Mouse (Mus musculus) cerebellum, adult 11-12 months (tissue): ENCODE results near the gene Lingo1.

Experiments used
- DNase-seq: peaks from one replicate; pipeline ENCODE4 v3.0.0; 2022

Gene Lingo1

DNA sequence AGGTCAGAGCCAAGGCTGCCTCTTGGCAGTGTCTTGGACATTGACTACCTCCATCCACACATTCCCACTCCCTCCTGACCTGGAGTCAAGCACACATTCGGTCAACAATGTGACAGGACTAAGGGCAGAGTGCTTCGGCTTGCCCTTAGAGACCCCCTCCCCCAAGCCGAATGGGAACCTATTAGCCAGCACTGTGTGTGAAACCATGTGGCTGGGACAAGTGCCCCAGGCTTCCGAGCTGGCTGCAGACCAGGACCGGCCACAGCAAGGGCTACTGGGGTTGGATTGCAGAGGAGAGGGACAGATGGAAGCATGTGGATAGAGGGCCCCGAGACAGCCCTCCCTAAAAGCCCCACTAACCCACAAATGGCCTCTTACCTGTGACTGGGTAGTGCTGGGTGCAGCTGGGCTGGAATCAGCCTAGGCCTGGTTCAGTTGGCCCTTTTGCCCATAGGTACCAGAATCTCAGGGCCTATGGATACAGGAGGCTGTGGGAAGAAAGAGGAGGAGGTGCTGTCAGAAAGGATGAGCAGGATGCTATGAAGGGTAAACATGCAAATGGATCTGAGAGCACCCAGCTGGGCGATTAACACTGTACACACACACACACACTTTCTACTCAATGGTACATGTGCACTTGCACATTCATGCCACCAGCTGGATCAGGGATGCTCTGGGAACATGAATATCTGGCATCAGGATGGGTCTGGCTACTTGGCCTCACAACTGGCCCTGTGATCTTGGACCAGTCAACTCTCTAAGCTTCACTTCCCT, 20.9 kb downstream of the Lingo1 start:
- peak; percentile 77 for DNase-seq

DNA sequence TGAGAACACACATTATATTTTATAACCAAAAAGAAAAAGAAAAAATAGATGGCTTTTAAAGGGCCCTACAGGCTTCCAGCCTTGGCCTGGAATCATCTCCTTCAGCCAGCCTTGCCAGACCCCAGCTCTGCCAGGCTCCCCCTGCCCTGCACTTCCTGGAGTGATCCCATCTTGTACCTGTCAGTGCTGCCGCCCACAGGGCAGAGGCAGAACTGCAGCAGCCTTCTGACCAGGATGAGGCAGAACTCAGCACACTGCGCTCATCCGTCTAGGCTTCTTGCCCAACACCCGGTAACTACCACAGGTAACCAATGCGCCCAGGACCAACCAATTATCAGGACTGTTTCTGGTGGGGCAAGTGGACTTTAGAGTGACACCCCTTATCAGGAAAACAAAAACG, 22.0 kb downstream of the Lingo1 start:
- peak; percentile 61 for DNase-seq

DNA sequence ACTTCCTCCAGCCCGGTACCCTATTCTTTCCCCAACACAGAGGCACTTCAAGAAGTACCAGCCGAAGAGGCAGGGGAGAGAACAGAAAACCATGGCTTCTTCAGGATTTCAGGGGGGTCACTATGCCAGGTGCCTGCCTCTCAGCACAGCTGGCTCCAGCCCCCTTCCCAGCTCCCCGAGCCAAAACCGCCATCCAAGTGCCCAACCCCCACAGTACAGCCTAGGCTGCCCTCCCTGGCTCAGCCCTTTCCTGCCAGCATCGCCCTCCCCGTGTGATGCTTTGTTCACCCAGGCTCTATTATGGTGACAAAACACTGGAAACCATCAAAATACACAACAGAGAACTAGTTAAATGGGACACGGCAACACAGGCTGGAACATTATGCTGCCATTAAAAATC, 22.6 kb downstream of the Lingo1 start:
- no peak for DNase-seq

DNA sequence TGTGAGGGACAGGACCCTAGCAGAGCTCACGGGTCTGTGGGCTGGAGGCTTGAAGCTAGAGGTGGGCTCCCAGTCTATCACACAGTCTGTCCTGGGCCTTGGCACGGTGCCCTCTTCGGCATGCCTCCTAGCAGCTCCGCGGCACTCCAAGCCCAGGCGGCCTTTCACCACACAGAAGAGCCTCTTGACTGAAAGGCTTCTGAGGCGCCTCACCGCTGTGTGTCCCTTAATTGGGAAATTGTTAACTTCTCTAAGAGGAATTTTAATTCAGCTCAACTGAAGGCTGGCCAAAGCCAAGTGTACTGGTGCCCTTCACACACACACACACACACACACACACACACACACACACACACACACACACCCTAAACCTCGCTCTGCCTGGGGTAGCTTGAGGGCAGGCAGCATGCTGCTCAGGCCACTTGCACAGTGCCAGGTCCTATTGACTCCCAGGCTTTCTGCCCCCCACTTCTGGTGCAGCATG, 28.6 kb downstream of the Lingo1 start:
- DNase-seq: peak; percentile 34

DNA sequence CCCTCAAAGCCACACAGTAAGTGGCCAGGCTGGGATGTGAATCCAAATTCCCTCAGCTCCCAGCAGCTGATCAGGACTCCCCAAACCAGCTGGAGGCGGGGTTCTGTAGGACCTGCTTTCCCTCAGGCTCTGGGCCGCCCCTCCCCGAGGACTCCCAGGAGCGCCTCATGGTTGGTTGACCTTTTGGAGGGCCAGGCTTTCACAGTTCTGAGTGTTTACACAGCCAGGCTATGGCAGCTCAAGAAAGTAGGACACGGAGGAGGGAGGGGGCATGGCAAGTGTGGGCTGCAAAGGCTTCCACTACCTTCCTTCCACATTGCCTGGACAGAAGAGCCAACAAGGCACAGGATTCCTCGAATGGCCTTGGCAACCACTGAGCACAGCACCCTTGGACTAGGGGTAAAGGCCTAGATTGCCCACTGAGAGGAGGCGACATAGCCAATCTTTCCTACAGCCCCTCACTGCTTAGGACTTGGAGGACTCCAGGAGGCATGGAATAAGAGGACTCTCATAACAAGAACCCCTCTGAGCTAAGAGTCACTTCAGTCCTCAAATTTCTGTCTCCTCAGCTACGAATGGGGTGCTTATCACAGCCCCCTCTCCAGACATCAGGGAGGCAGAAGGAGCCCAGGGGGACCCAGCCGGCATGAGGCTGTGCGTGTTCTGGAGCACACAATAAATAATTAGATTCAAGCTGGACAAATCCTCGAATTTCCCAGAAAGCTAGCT, 29.5 kb downstream of the Lingo1 start:
- peak; percentile 39 for DNase-seq

DNA sequence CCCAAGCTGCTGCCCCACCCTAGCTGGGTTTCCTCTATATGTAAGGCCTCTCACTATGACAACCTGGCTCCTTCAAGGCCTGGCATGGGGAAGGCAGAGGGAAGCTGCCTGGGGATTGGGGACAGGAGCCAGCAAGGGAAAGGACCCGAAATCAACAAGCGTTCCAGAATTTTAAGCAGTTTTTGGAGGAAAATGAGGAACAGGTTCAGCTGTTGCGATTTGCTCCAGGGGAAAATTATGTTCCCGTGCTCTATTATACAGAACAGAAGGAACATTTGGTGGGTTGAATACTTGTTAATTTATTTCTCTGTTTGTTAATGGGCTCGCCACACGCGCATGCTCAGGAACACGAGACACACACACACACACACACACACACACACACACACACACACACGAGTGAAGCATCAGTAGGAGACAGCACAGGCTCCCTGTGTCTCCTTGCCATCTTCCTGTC, 34.1 kb downstream of the Lingo1 start:
- no peak for DNase-seq

DNA sequence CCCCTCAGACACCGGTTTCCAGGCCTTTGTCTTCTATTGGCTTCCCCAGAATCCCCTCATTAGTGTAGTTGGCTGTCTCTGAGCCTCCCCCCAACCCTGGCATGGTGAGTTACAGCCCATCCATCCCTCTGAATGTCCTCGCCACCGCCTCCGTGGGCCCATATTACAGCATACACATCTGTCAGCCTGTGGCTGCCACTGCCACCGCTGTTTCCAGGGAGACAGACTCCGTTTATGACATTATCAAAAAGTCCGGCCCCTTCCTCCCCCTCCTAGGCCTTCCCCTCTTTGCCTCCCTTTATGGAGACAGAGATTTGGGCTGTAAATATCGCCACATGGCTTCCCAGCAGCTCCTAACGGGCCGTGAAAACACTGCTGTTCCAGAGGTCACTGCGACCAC, 38.5 kb downstream of the Lingo1 start:
- no peak for DNase-seq

DNA sequence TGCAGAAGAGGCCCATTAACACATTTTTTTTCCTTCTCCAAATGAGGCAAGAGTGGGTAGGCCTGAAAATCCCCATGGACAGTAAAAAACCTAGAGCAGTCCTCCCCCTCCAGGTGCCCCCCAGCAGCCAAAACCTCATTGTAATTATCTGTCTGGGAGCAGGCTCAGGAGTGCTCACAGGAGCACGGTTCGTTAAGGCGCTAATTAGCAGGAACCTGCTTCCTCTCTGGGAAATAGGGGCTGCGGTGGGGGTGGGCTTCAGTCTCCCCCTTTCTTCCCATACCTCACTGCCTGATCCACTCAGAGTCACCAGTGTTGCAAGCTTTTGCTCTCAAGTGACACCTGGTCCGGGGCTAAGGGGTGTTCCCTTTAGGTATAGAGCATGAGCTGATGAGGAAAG, 41.1 kb downstream of the Lingo1 start:
- DNase-seq: no peak

DNA sequence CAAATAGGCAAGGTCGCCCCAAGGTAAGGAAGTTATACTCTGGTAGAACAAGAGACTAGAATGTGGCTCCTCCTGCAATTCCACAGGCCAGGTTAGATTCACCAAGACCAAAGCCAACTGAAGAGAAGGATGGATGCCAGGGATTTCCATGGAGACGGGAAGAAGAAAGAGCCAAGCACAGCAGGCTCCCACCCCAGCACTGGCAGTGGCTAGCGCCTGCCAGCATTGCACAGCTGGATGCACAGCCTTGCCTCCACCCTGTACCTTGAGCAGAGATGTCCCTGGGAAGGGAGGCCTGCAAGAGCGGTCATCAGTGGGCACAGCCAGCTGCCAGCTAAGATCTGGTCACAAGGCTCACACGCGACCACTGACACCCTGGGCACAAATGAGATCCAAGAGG, 42.9 kb downstream of the Lingo1 start:
- peak; percentile 41 for DNase-seq

DNA sequence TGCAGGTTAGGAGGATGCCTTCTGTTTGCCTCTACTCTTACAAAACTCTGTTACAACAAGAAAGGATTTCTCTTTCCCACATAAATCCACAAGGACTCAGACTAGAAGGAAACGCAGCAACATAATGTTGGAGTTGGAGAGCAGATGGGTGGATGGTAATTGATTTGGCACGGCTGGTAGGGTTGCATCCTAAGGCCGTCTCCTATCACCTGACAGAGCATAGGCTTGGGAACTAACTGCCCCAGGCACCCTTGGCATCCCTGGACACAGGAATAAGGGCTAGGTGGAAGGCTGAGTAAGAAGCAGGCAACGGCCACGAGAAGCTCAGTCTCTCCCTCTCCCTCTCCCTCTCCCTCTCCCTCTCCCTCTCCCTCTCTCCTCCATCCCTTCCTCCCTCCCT, 48.2 kb downstream of the Lingo1 start:
- peak; percentile 76 for DNase-seq

DNA sequence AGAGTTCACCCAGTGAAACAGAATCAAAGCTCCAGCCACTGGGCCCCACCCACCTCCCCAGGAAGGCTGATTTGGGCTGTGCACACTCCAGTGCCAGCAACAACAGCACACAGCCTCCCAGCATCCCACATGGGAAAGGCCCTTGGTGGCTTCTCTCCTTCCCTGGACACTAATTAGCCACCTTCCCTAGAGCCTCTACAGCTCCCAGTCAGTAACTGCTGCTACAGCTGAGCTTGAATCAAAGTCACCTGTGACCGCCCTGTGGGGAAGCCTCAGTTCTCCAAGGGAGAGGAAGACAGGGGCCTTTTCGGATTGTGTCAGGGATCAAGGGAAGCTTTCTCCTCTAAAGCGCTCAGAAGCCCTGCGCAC, 49.4 kb downstream of the Lingo1 start:
- no peak for DNase-seq

DNA sequence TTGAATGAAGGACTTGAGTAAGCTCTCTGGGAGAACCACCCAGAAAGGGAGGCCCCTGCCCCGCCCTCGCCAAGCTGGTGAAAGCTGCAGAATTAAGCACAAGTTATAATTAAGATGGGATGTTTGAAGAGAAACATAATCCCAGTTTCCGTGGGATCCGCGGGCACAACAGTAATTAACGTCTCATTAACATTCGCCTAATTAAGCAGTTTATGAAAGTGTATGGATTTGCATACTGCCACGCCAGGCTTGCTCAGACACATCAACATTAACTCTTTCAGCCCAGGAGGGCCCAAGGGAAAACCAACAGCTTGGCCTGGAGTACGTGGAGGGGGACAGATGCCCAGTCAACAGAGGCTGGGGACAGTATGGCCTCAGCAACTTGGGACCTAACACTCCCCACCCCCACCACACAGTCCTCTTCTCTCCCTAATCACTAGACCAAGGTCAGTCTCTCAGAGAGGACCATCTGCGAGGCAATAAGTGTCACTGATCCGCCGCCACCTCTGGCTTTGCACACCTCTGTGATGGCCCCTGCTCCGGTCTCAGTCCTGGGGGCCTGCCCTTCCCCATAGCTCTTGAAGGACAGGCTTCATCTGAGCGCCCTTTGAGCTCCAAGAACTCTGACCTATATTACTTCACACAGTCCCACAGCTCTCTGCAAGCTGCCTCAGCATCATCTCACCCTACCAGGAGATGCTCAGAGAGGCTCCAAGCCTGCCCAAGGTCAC, 49.9 kb downstream of the Lingo1 start:
- DNase-seq: no peak

DNA sequence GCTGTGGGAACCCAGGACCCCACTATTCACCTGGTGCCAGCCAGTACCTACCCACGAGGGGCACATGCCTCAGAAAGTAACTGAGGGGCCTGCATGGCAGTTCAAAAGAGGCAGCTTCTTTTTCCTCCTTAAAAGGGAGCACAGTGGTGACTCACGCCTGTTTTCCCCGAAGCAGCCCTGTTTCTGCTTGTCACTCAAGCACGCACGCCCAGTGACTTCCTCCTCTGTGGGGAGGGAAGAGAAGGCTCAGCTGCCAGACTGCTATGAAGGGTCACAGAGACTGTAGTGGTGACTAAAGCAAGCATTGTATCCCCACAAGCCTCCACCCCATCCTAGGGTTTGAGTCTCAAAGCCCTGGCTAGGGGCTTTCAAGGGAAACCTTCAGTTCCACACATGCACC, 51.9 kb downstream of the Lingo1 start:
- no peak for DNase-seq

DNA sequence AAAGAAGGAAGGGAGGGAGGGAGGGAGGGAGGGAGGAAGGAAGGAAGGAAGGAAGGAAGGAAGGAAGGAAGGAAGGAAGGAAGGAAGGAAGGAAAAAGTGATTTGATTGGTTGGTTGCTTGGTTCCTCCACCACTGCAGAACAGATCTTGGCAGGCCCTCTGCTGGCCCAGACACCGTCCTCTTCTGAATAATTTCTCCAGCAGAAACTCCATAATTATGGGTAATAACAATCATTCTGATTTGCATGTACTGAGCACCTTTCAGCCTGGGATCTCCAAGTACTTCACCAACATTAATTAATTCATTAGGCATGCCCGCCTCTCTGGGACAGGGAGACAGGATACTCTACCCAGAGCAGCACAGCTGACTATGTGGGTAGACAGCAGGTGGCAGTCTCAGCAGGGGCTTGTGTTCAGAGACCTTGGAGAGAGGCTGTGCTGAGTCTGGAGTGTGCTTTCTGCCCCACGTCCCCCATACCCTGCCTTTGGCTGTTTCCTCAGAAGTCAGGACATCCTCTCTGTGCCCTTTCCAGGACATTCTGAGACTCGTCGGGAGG, 57.0 kb downstream of the Lingo1 start:
- no peak for DNase-seq

DNA sequence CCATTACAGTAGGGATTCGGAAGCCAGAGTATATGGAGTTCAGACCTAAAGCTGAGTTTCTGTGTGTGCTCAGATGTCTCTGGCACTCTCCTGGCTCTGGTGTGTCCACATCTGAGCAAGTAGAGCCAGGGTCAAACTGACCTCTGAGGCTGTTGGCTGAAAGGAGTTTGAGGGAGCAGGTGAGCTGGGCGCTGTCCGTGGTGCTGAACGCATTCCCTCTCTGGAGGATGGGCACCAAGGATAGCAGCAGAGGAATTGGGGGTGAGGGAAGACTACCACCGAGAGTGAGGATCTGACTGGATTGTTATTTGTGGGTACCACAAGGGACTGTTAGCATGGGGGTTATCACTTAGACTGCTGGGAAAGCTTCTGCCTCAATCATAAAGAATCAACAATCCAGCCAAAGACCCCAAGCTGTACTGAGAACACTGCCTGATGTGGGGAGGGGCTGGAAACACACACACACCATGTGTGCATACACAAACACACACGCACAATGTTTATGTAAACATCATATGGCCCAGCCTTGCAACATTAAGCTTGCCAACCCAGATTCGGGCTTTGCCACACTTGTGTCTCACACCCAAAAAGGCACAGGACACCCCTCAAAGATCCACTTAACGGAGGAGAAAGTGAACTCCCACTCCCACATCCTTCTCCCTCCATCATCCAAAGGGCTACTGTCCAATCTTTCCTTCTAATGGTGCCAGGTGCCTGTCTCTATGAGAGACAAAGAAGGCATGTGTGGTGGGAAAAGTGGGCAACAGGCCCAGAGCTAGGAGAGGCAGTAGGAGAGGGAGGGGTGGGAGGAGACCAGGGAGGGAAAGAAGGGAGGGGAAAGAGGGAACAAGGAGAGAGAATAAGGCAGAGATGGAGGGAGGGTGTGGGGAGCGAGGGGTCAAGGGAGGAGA, 57.8 kb downstream of the Lingo1 start:
- no peak for DNase-seq

DNA sequence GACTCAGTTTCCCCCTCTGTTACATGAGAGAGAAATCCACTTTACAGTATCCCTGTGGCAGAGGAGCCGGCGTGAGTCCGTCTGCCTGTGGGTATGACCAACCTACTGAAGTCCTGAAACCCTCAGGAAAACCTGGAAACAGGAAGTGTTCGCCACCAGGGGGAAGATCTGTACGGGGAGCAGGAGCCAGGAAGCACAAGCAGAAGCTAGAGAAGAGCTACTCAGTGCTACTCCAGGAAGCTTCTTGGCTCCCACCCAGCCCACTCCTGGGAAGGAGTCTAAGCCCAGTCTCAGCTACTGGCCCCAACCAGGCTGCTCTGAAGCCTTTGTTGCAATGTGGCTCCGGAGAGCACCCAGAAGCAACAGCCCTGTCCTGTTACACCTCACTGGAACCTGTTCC, 61.9 kb downstream of the Lingo1 start:
- DNase-seq: no peak

DNA sequence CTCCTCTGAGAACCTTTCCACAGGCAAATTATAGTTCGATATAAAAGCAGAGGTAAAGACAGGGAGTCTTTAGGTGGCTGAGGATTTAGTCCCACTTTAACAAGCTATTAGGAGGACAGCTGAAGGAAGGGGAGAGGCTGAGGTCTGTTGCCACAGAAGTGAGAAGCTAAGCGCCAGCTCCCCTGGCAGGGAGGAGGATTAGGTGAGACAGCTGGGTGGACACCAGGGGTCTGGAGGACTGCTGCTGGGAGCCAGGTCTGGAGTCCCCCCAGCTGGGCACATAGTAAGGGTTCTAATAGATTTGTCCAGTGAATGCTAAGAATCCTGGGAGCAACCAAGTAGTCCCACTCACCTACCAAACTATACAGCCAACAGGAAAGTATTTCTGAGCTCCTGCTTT, 65.3 kb downstream of the Lingo1 start:
- no peak for DNase-seq

DNA sequence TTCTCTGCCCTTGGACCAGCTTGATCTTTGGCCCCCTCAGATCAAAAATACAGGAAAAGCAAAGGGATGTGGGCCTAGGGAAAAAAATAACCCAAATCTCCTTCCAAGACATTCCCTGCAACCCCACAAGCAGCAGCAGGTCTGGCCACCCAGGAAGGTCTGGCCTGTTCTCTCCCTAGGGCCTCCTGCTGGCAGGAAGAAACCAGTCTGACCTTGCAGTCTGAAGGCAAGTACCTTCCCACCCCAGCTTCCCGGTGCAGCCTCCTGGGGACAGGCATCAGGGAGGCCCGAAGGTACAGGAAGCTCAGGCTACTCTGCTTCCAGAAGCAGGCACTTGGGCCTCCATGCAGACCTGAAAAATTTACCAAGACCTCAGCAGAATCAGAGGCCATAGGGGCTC, 67.1 kb downstream of the Lingo1 start:
- DNase-seq: no peak

DNA sequence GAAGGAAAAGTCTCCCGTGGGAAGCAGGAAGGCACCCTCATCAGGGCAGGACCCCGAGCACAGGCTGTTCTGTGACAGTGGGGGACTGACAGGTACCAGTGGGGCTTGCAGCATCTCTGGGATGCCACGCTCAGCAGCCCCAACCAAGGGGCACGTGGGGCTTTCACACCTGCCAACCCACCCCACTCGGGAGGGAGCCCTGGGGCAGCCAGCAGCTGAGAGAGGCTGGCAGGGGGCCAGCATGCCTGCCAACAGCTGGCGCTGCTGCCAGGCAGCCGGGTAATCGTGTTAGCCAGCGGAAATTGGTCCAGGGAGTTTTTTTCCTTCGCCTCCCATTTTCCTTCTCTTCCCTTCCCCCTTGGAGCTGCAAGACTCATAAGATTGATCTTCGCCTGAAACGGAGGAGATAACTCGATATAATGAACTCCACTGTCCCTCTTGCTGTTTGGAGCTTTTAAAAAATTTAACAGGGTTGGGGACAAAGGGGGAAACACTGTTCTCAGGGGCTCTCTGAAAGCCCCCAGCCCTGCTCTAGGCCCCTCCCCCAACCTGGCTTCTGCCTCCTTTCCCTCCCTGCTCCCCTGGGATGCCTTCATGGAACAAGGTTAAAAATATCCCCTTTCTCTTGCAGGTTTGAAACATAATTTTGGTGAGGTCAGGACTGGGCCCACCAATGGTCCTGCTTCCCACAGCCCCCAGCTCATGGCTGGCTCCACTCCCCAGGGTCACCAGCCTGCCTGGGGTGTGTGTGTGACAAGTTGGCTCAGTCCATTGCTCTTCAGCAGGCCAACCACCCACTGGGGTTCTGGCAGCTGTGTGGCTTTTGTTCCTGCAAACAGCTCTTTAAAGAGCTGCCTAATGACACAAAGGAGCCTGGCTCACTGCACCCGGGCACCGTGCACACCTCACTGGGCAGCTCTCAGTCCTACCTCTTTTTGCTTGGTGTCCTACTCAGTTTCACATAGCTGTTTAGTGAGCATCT, 68.3 kb downstream of the Lingo1 start:
- no peak for DNase-seq

DNA sequence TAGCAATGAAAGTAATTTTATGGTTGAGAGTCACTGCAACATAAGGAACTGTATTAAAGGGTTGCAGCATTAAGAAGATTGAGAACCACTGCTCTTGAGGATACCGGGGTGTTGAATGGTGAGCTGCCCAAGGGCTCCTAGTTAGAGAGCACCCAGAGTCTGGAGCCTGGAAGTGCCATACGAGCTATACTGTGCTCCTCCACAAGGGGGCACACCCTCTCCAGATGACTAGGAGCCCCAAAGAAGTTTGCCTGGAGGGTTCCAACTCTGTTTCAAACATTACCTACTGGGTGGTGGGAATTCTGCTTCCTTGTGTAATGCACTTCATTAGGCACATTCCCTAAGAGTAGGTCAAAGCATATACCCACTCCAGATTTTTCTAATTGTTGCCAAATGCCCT, 70.5 kb downstream of the Lingo1 start:
- DNase-seq: peak; percentile 59
